Mouse (Mus musculus) cortical plate, adult 2 months (tissue): ENCODE results near the gene Jade1. TPM values are rescaled to one million over a fixed set of nuclear protein-coding genes. Genes with fewer than 3 reads are reported as not detected.
A peak's percentile ranks its signal among the peaks of the same experiment; 100 is the strongest.

ENCODE experiments used
- H3K27ac ChIP-seq: fragments of 200-500 bp; 2 replicates; pipeline ENCODE4 v1.5.1; 2012; ENCODE audit warnings: low read length, control low read depth, inconsistent platforms; ENCODE audit not compliant: insufficient read depth
- H3K4me1 ChIP-seq: fragments of 200-500 bp; 2 replicates; pipeline ENCODE4 v1.6.1; 2011; ENCODE audit warnings: low read length; ENCODE audit not compliant: control insufficient read depth, insufficient read depth
- H3K4me3 ChIP-seq: fragments of 200-500 bp; 2 replicates; pipeline ENCODE4 v1.5.1; 2011; ENCODE audit warnings: mild to moderate bottlenecking, low read length, control low read depth; ENCODE audit not compliant: insufficient read depth
- CTCF ChIP-seq: fragments of 200-500 bp; IDR thresholded peaks from 2 replicates; pipeline ENCODE4 v1.5.1; 2011; ENCODE audit warnings: mild to moderate bottlenecking, control low read depth, low read length; ENCODE audit not compliant: insufficient read depth; ENCODE audit errors: extremely low read depth
- POLR2A ChIP-seq: fragments of 200-500 bp; IDR thresholded peaks from 2 replicates; pipeline ENCODE4 v1.6.1; 2011; ENCODE audit warnings: mild to moderate bottlenecking, low read length, control low read depth; ENCODE audit not compliant: insufficient read depth; ENCODE audit errors: extremely low read depth
- polyA plus RNA-seq: library from polyadenylated mRNA; depleted of rRNA; stranded (reverse); fragments of >200 nt; gene quantifications from 2 replicates; pipeline ENCODE4 v1.2.3, GENCODE M21; 2012

The Jade1 gene
- polyA plus RNA-seq, 1 experiment = 30.9 TPM

- TF ChIP-seq POLR2A (no peak), CTCF (no peak)
- Histone ChIP-seq H3K27ac (no peak overlapping the region), H3K4me1 (no peaks in the 10 kb centered on the region), H3K4me3 (no peak overlapping the region)
Observed at GRCm38 (mm10) chr3:41560489-41560888, 5.0 kb downstream of the Jade1 start.

GRCm38 (mm10) chr3:41561787-41562186 is 6.3 kb downstream of the Jade1 start:
- TF ChIP-seq POLR2A = no peak
- no peak overlapping the region for H3K4me3 ChIP-seq
- H3K27ac ChIP-seq = no peak overlapping the region
- no peaks in the 10 kb centered on the region for H3K4me1 ChIP-seq

GRCm38 (mm10) chr3:41563211-41563931 is 7.8 kb downstream of the Jade1 start:
- Histone ChIP-seq H3K27ac (peak overlapping the region; percentile 49), H3K4me3 (peak overlapping the region; percentile 72), H3K4me1 (no peaks in the 10 kb centered on the region)
- TF ChIP-seq POLR2A (no peak), CTCF (peak; percentile 32)

- peak overlapping the region; percentile 72 for H3K4me3 ChIP-seq
- TF ChIP-seq POLR2A (no peak), CTCF (no peak)
- H3K27ac ChIP-seq = peak overlapping the region; percentile 49
- no peaks in the 10 kb centered on the region for H3K4me1 ChIP-seq
Observed at GRCm38 (mm10) chr3:41563997-41564396, 8.5 kb downstream of the Jade1 start.

- H3K4me3 ChIP-seq = peak overlapping the region; percentile 72
- TF ChIP-seq CTCF (no peak), POLR2A (no peak)
- peak overlapping the region; percentile 90 for H3K27ac ChIP-seq
Observed at GRCm38 (mm10) chr3:41564471-41565213, 9.1 kb downstream of the Jade1 start.

GRCm38 (mm10) chr3:41565410-41565823 is 9.9 kb downstream of the Jade1 start:
- Histone ChIP-seq H3K4me3 (peak overlapping the region; percentile 72), H3K4me1 (no peaks in the 10 kb centered on the region), H3K27ac (peak overlapping the region; percentile 90)
- TF ChIP-seq CTCF (no peak), POLR2A (no peak)

More at GRCm38 (mm10) chr3:41564471-41565213, 9.1 kb downstream of the Jade1 start:
- H3K4me1 ChIP-seq = no peaks in the 10 kb centered on the region

- Histone ChIP-seq H3K27ac (no peak overlapping the region), H3K4me3 (peak overlapping the region; percentile 72), H3K4me1 (no peaks in the 10 kb centered on the region)
- TF ChIP-seq CTCF (no peak), POLR2A (no peak)
Observed at GRCm38 (mm10) chr3:41565955-41566354, 10.4 kb downstream of the Jade1 start.

GRCm38 (mm10) chr3:41569943-41570342 is 14.4 kb downstream of the Jade1 start:
- Histone ChIP-seq H3K27ac (no peak overlapping the region), H3K4me1 (peaks cover 1% of the 10 kb centered on the region), H3K4me3 (no peak overlapping the region)
- TF ChIP-seq CTCF (no peak), POLR2A (no peak)

GRCm38 (mm10) chr3:41572131-41572530 is 16.6 kb downstream of the Jade1 start:
- H3K4me1 ChIP-seq = peaks cover 1% of the 10 kb centered on the region
- H3K27ac ChIP-seq = no peak overlapping the region
- TF ChIP-seq CTCF = no peak
- TF ChIP-seq POLR2A = no peak
- no peak overlapping the region for H3K4me3 ChIP-seq

- Histone ChIP-seq H3K4me3 (no peak overlapping the region), H3K4me1 (peaks cover 1% of the 10 kb centered on the region), H3K27ac (no peak overlapping the region)
- TF ChIP-seq CTCF (no peak), POLR2A (no peak)
Observed at GRCm38 (mm10) chr3:41572968-41573367, 17.4 kb downstream of the Jade1 start.
